10 mouse cellular contexts compared by ENCODE assay signal in the genomic region with DNA sequence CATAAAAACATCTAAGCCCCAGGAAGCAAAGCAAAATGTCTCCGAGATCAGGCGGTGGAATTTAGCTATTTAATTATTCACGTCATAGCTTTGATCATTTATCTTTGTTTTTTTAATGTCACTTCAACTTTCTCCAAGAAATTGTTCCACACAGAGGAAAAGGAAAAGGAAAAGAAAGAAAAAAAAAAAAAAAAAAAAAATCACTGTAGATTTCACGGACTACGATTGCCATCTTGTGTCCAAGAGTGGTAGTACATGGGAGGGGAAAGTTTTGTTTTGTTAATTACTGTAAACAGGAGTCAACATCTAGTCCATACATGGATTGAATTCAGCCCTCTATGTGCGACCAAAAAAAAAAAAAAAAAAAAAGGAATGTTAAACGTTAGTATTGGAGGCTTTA.
A peak's percentile ranks its signal among the peaks of the same experiment; 100 is the strongest.
DNase-seq lines count a peak whose midpoint lies in the region; ATAC-seq and TF ChIP-seq lines count a peak whose summit lies in the region.
"Had no signal": no experiment of that assay in that cellular context is flagged by ENCODE, and none has a peak within 500 bp of the region (broad histone marks: within the 10 kb centered on the region; RNA-seq: fewer than 3 reads in every experiment).

No protein-coding gene starts in this region.

- 0 out of 2 replicates have a peak, but pooled peaks cover 4% of the 10 kb centered on the region for H3K4me1 ChIP-seq in hindbrain, postnatal 0 days (ENCODE audit: insufficient read depth, low read length)
- H3K4me1 ChIP-seq in hindbrain, embryonic 10.5 days (replicated peaks), result peaks cover 6% of the 10 kb centered on the region
- H3K4me1 ChIP-seq: embryonic facial prominence, embryonic 12.5 days had no signal

- ATAC-seq in hindbrain, postnatal 0 days, result no peak
- no peak for ATAC-seq in monocyte, adult 5-6 weeks (replicated peaks; ENCODE audit: insufficient number of reproducible peaks, low FRiP score, low TSS enrichment, poor library complexity, severe bottlenecking)

- H3K4me2 ChIP-seq in hindbrain, postnatal 0 days (ENCODE audit: low read depth, low read length), result 0 out of 2 replicates have a peak overlapping the region, but pooled peaks have one; percentile 17
- H3K4me2 ChIP-seq: embryonic facial prominence, embryonic 12.5 days; limb, embryonic 13.5 days had no signal

- peak; percentile 77 for TF ChIP-seq CTCF in hindbrain, postnatal 0 days (IDR thresholded peaks at IDR 0.05; ENCODE audit: low read depth)

- 10% methylated on average over 7 of the region's 7 CpGs for WGBS in hindbrain, postnatal 0 days
- 26% methylated on average over 7 of the region's 7 CpGs for WGBS in hindbrain, embryonic 10.5 days

- no peak overlapping the region for H3K9ac ChIP-seq in hindbrain, postnatal 0 days (replicated peaks; ENCODE audit: low read length)
- H3K9ac ChIP-seq: embryonic facial prominence, embryonic 12.5 days; limb, embryonic 13.5 days had no signal

- no peaks in the 10 kb centered on the region for H3K9me3 ChIP-seq in hindbrain, postnatal 0 days (ENCODE audit: low read length)
- no peaks in the 10 kb centered on the region for H3K9me3 ChIP-seq in hindbrain, embryonic 10.5 days
- H3K9me3 ChIP-seq: embryonic facial prominence, embryonic 12.5 days; limb, embryonic 13.5 days had no signal

- no peak overlapping the region for H3K4me3 ChIP-seq in hindbrain, postnatal 0 days (ENCODE audit: low read length)
- no peak overlapping the region for H3K4me3 ChIP-seq in hindbrain, embryonic 10.5 days
- H3K4me3 ChIP-seq: embryonic facial prominence, embryonic 12.5 days; limb, embryonic 13.5 days had no signal

- DNase-seq in hindbrain, postnatal 0 days (ENCODE audit: low spot score), result peak; percentile 64
- no peak for DNase-seq in hindbrain, embryonic 10.5 days (ENCODE audit: low spot score)
- peak; percentile 6 for DNase-seq in 3134 (ENCODE audit: extremely low read depth, insufficient read length, low spot score)
- peak; percentile 16 for DNase-seq in CD4-positive helper T cell, adult 2 months (ENCODE audit: low read depth, low spot score)
- peak; percentile 44 for DNase-seq in embryo, embryonic 10 days (ENCODE audit: low spot score)
- peak; percentile 44 for DNase-seq in lung, postnatal 14 days
- no peak for DNase-seq in urinary bladder, postnatal 10 days (ENCODE audit: low spot score)

- H3K27me3 ChIP-seq in hindbrain, postnatal 0 days (ENCODE audit: insufficient read depth, low read length), result no peaks in the 10 kb centered on the region
- no peaks in the 10 kb centered on the region for H3K27me3 ChIP-seq in hindbrain, embryonic 10.5 days (ENCODE audit: insufficient read depth, poor library complexity, severe bottlenecking)
- H3K27me3 ChIP-seq: embryonic facial prominence, embryonic 12.5 days; limb, embryonic 13.5 days had no signal

- H3K27ac ChIP-seq in hindbrain, postnatal 0 days, result no peak overlapping the region
- H3K27ac ChIP-seq in hindbrain, embryonic 10.5 days, result no peak overlapping the region
- H3K27ac ChIP-seq: embryonic facial prominence, embryonic 12.5 days; limb, embryonic 13.5 days had no signal

- H3K36me3 ChIP-seq in hindbrain, postnatal 0 days (ENCODE audit: insufficient read depth, low read length), result no peaks in the 10 kb centered on the region
- no peaks in the 10 kb centered on the region for H3K36me3 ChIP-seq in hindbrain, embryonic 10.5 days
- H3K36me3 ChIP-seq: embryonic facial prominence, embryonic 12.5 days; limb, embryonic 13.5 days had no signal

Comparison
In these comparisons a context has a peak if more than half of its experiments do, and no peak if none do; other contexts are left out.
1. DNase-seq: peak in hindbrain, postnatal 0 days (single experiment), 3134 (single experiment), CD4-positive helper T cell, adult 2 months (single experiment), embryo, embryonic 10 days (single experiment) and lung, postnatal 14 days (single experiment); none in hindbrain, embryonic 10.5 days (single experiment) and urinary bladder, postnatal 10 days (single experiment).